Mouse (Mus musculus) cerebellum, adult 2 months (tissue): Measurements from ENCODE around the gene Siglecg.

ENCODE experiments used
- CTCF ChIP-seq: fragments of 200-500 bp; IDR thresholded peaks from 2 replicates; pipeline ENCODE4 v1.5.1; 2011; ENCODE audit warnings: low read depth, mild to moderate bottlenecking, control low read depth, low read length, moderate library complexity, borderline replicate concordance; ENCODE audit not compliant: insufficient read depth
- POLR2A ChIP-seq: fragments of 200-500 bp; IDR thresholded peaks from 2 replicates; pipeline ENCODE4 v1.6.1; 2011; ENCODE audit warnings: low read length, control low read depth, borderline replicate concordance; ENCODE audit not compliant: insufficient read depth

GRCm38 (mm10) chr7:43448246-43448645 lies 40.2 kb downstream of the Siglecg start:
- no peak for TF ChIP-seq CTCF
- no peak for TF ChIP-seq POLR2A
